Mouse (Mus musculus): ENCODE data around the gene Camk1d.

Gene Camk1d

DNA sequence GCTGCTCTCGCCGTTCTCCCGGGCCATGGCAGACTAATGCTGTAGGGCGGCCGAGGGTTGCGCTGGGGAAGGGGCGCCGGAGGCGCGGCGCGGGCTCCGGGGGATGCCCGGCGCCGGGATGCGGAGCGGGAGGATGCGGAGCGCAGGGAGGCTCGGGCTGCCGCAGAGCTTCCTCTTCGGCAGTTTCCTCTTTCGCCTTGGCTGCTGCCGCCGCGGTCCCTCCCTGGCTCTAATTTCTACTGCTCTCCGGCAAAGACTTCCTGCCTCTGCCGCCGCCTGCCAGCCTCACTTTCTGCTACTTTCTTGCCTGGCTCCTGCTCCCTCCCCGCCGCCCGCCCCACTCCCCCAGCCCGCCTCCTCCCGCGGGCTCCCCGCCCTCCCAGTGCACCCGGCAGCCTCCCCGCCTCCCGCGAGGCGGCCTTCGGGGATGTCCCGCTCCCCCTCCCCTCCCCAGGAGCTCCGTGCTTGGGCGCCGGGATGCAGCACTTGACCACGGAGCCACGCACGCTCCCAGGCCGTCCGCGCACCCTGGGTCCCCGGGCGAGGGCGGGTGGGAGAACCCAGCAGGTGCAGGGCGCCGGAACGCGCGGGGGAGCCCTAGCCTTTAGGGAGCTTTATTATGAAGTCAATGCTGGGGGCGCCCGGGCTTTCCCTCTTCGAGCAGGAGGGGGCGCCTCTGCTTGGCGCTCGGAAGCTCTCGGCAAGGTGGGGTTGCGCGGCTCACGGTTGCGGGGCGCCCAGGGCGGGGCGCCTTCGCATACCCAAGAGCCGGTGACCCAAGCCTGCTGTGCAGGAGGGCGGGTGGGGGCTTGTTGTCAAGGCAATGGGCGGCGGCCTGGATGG lies at the start of gene Camk1d:
Camk1d (minus strand) TSS at position 305 of the 843 bp plus-strand sequence.
- DNase-seq, result peak; percentile 86

GRCm38 (mm10) chr2:5762031-5762430 lies 47.7 kb upstream of the Camk1d start:
- DNase-seq, result no peak

DNA sequence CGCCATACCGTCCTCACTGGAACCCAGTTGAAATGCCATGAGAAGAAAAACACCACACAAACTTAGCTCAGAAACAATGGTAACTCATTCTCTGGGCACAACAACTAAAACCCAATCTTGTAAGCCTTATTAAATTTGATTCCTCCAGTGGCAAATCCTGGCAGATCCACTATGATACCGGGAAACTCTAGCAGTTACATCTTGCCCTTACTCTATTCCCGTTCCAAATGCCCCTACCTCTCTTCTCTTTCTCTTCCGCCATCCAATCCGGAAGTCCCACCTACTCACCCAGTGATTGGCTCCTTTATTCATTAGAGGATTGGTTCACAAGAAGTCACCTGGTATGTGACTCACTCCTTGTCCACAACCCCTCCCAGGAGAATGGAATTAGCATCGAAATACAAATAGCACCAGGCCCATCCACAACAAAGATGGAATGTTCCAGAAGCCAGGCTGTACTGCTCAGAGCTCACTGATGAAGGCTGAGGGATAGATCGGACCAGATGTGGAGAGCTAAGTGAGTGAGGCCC lies 46.2 kb upstream of the Camk1d start:
- no peak for DNase-seq

DNA sequence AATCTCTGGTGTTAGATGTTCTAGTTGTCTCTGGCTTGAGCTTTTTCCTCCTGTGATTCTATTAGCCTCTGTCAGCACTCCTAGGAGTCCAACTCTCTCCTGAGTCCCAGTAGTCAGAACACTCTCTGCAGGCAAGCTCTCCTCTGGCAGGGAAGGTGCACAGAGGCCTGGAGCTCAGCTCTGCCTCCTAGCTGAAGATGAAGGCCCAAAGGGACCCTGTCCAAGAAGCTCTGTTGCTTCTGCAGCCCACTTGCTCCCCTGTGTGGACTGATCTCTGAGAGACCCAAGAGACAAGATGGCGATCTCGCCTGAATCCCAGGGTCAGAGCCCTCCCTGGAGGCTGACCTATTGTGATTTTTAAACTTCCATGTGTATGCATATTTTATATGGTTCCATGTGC lies 44.3 kb upstream of the Camk1d start:
- no peak for DNase-seq

- DNase-seq, result no peak
Observed at GRCm38 (mm10) chr2:5750872-5751271, 36.6 kb upstream of the Camk1d start.

DNA sequence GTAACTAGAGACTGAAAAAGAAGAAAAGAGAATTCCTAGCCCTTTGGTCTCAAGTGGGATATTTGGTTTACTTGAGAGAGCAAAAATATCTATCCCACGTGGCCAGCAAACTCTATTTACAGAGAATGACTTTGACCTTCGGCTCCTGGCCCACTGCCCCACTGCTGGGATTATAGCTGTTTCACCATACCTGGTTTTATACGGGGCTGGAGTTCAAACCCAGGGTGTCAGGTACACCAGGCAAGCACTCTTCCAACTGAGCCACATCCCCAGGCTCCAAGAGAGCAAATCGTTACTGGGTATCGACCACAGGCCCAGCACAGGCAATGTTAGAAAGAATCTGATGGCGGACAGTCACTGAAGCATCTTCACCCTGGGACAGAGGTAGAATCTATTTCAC lies 34.9 kb upstream of the Camk1d start:
- DNase-seq, result no peak

DNA sequence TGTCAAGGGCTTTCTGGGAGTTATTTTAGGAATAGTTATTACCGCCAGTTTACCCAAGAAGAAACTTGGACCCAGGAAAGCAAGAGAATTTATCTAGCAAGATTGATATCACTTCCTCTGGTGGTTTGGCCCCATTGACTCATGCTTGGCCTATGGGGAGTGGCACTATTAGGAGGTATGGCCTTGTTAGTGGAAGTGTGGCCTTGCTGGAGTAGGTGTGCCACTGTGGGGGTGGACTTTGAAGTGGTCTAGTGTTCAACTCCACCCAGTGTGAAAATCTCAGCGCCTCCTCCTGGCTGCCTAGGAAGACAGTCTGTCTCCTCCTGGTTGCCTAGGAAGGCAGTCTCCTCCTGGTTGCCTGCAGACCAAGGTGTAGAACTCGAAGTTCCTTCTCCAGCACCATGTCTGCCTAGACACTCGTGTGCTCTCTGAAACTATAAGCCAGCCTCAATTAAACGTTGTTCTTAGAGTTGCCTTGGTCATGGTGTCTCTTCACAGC lies 33.3 kb upstream of the Camk1d start:
- no peak for DNase-seq

- no peak for DNase-seq
Observed at GRCm38 (mm10) chr2:5746529-5746928, 32.2 kb upstream of the Camk1d start.

DNA sequence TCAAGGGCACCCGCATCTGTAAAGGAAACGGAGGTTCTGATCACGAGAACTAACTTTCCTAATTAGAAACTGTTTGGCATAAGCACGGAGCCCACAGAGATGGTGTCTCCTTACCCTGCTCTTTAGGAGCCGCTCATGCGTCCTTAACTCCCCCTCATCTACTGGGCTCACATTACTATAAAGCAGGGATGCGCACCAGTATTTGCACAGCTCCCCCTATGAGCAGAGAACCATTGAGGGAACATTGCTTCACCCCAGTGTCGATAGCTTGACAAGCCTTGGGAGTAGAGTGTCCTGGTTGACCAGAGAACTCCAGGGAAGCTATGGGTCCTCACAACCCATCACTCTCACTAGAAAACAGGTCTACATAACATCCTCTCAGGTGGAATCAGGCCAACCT lies 29.6 kb upstream of the Camk1d start:
- DNase-seq, result no peak

DNA sequence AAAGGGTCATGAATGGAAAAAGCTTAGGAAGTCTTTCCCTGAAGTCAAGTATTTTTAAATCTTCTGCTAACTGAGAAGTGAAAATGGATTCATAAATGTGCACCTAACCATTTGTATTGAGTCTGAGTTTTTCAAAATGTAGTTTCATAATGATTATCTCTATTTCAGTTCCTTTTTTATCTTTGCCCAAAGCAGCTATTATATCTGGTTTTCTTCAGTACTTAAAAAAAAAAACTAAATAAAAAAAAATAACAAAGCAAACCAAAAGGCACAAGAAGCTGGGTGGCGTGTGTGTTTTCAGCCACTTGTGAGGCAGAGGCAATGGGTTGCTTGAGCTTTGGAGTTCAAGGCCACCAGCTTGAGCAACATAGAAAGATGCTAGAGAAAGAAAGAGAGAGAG lies 26.6 kb upstream of the Camk1d start:
- no peak for DNase-seq

DNA sequence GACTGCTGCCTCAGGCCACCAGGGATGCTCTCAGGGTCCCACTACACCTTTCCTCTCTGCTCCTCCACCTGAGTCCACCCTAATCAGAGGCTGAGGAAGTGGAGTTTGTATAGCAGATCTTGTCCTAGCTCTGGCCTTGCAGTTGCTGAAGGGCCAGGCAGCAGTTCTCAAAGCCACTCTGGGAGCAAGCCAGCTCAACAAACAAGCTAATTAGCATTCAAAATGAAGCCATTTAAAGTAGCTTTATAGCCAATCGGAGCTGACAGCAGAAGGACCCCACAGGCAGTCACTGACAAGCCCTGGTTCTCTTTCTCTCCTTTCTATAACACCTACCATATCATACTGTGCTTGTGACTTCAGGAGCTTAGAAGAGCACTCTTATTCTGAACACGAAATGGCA lies 21.6 kb upstream of the Camk1d start:
- no peak for DNase-seq

- DNase-seq, result no peak
Observed at GRCm38 (mm10) chr2:5733300-5734085, 19.2 kb upstream of the Camk1d start.

GRCm38 (mm10) chr2:5732047-5732446 lies 17.7 kb upstream of the Camk1d start:
- DNase-seq, result no peak

DNA sequence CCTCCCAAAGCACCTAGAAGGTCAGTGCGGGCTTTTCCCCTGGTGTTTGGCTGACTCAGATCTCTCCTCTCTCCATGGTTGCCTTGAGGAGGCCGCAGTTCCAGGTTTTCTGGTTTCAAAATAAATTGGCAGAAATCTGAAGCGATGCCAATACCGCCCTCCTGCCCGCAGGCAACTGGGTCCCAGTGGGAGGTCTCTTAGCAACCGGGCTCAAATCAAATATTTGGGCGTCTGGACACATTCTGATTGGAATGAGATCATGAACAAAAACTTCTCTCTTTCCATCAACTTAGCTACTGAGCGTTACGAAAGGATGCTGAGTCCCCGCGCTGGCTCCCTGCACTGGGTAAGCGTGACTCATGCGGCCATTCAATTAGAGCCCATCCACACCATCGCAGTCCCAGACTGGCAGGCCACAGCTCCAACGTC lies 16.1 kb upstream of the Camk1d start:
- peak; percentile 26 to 48 for DNase-seq

GRCm38 (mm10) chr2:5729931-5730330 lies 15.6 kb upstream of the Camk1d start:
- no peak for DNase-seq

GRCm38 (mm10) chr2:5725028-5725701 lies 10.8 kb upstream of the Camk1d start:
- peak in 1 of 2 experiments; percentile 16 for DNase-seq

DNA sequence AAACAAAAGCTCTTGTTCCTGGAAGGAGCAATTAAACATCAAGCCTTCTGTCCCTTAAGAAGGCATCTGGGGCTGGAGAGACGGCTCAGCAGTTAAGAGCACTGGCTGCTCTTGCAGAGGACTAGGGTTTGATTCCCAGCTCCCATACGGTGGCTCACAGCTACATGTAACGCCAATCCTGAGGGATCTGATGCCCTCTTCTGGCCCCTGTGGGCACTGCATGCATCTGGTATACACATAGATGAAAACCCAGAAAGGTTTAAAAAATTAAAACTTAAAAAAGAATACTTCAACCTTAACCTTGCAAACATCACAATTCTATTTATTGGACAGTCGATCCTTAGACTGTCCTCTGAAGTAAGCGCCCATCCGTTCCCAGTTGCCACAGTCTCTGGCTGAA lies 3.4 kb upstream of the Camk1d start:
- DNase-seq, result no peak

DNA sequence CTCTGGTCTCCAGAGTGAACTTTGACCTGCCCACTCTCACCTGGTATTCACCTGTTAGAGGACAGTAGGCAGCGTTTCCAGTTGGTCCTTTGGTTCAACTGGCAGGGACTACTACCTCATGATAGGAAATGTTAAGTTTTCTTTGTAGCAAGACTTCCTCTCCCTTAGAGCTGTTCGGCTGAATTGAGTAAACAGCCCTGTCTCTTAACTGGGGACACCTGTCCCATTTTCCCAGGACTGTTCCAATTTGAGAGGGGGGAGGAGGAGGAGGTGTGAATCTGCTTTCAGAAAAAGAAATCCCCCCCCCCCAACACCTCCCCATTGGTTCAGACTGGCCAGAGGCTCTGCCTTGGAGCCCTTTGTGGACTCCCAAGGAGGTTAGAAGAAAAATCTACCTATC lies 1.2 kb upstream of the Camk1d start:
- DNase-seq, result peak in 1 of 2 experiments; percentile 37

- DNase-seq, result no peak
Observed at GRCm38 (mm10) chr2:5715054-5715410, 717 bp upstream of the Camk1d start.

DNA sequence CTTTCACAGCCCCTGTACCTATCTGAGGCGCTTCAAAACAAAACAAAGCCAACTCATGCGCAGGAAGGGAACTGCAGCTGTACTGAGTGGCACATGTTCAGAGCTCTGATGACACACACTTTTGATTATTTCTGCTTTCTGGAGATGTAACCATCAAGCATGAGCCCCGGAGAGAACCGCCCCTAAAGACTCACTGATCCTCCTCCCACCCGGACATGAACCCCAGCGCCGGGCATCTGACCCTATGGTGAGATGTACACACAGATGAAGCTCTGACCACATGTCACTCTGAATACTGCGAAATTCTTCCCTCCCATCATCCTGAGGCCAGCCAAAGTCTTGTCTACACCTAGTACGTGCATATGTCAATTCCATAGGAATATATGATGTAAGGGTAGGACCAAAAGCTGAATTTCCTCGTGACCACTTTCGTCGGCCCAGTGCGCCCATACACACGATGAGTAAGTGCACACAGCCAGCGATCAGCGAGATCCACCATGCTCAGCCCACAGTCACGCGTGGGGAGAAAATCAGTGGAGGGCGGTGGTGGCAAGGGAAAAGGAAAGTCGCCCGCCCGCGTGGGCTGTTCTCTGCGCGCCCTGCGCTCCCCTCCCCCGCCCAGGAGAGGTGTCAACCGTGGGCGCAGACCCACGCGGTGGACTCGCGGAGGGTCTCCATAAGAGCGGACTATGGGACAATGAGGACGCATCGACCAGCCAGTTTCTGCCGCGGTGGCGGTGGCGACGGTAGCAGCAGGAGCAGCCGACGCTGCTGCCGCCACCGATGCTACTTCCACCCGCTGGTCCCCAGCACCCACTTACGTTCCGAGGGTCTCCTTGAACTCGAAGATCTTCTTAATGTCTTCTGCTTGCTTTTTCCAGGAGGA lies 747 bp downstream of the Camk1d start:
- peak; percentile 60 to 65 for DNase-seq

- DNase-seq, result peak; percentile 27 to 47
Observed at GRCm38 (mm10) chr2:5712255-5712654, 2.1 kb downstream of the Camk1d start.

GRCm38 (mm10) chr2:5709911-5710310 lies 4.4 kb downstream of the Camk1d start:
- no peak for DNase-seq

Measured in cerebellum, postnatal 25 days (tissue).